Mouse (Mus musculus): Measurements from ENCODE around the gene Gja1.
"Not testable (repeated sequence)": the region's sequence is repeated elsewhere in the genome, so short reads cannot be mapped to it uniquely, and the experiment has no call there.

Gja1 gene

GRCm38 (mm10) chr10:56377097-56377965 lies at the start of gene Gja1:
TSS of gene Gja1 (plus strand) at chr10:56377330.
- DNase-seq, result peak; percentile 21

GRCm38 (mm10) chr10:56338851-56339489 lies 38.2 kb upstream of the Gja1 start:
- peak; percentile 90 for DNase-seq

GRCm38 (mm10) chr10:56360472-56360871 lies 16.7 kb upstream of the Gja1 start:
- no peak for DNase-seq

- peak; percentile 83 for DNase-seq
Observed at GRCm38 (mm10) chr10:56369073-56369472, 8.1 kb upstream of the Gja1 start.

- no peak for DNase-seq
Observed at GRCm38 (mm10) chr10:56373021-56373720, 4.0 kb upstream of the Gja1 start.

GRCm38 (mm10) chr10:56374169-56374568 lies 3.0 kb upstream of the Gja1 start:
- no peak for DNase-seq

- no peak for DNase-seq
Observed at GRCm38 (mm10) chr10:56375906-56376468, 1.1 kb upstream of the Gja1 start.

- DNase-seq, result peak; percentile 15
Observed at GRCm38 (mm10) chr10:56377966-56378647, 977 bp downstream of the Gja1 start.

- DNase-seq, result peak; percentile 47
Observed at GRCm38 (mm10) chr10:56378648-56379254, 1.6 kb downstream of the Gja1 start.

GRCm38 (mm10) chr10:56379720-56380119 lies 2.6 kb downstream of the Gja1 start:
- no peak for DNase-seq

GRCm38 (mm10) chr10:56385195-56386109 lies 8.3 kb downstream of the Gja1 start:
- no peak for DNase-seq

- no peak for DNase-seq
Observed at GRCm38 (mm10) chr10:56393095-56393784, 16.1 kb downstream of the Gja1 start.

- not testable (repeated sequence) for DNase-seq
Observed at GRCm38 (mm10) chr10:56393815-56394417, 16.8 kb downstream of the Gja1 start.

- no peak for DNase-seq
Observed at GRCm38 (mm10) chr10:56397875-56398274, 20.7 kb downstream of the Gja1 start.

GRCm38 (mm10) chr10:56398310-56398709 lies 21.2 kb downstream of the Gja1 start:
- no peak for DNase-seq

- DNase-seq, result not testable (repeated sequence)
Observed at GRCm38 (mm10) chr10:56401396-56401795, 24.3 kb downstream of the Gja1 start.

GRCm38 (mm10) chr10:56405934-56406333 lies 28.8 kb downstream of the Gja1 start:
- DNase-seq, result no peak

GRCm38 (mm10) chr10:56406386-56407130 lies 29.4 kb downstream of the Gja1 start:
- no peak for DNase-seq

All from thymus, postnatal 4 days (tissue).